8 mouse cellular contexts compared by ENCODE assay signal in genomic region chr5:101765390-101765901, GRCm38 (mm10). TPM values are rescaled to one million over a fixed set of nuclear protein-coding genes. Genes with fewer than 3 reads are reported as not detected.
A peak's percentile ranks its signal among the peaks of the same experiment; 100 is the strongest.
DNase-seq lines count a peak whose midpoint lies in the region; ATAC-seq and TF ChIP-seq lines count a peak whose summit lies in the region.

No protein-coding gene starts in this region.

- peak overlapping the region; percentile 26; the same call in 1 of the 2 replicates for H3K27ac ChIP-seq in bone marrow macrophage, adult 2 months (ENCODE audit: insufficient read depth, low read depth, low read length)
- H3K27ac ChIP-seq in forebrain, embryonic 16.5 days (ENCODE audit: low read length) = no peak overlapping the region
- no peak overlapping the region for H3K27ac ChIP-seq in hindbrain, embryonic 13.5 days
- H3K27ac ChIP-seq in limb, embryonic 15.5 days = peak overlapping the region; percentile 67
- H3K27ac ChIP-seq in midbrain, postnatal 0 days (ENCODE audit: low read depth, low read length) = no peak overlapping the region

- no peak for TF ChIP-seq CTCF in bone marrow macrophage, adult 2 months (IDR thresholded peaks at IDR 0.05; ENCODE audit: low read depth, low read length)
- TF ChIP-seq CTCF in midbrain, postnatal 0 days (IDR thresholded peaks at IDR 0.05) = no peak

- peak overlapping the region; percentile 91 for H3K4me2 ChIP-seq in forebrain, embryonic 16.5 days (ENCODE audit: low read length)
- peak overlapping the region; percentile 86 for H3K4me2 ChIP-seq in hindbrain, embryonic 13.5 days
- H3K4me2 ChIP-seq in limb, embryonic 15.5 days = peak overlapping the region; percentile 100
- peak overlapping the region; percentile 95 for H3K4me2 ChIP-seq in midbrain, postnatal 0 days (ENCODE audit: low read depth, low read length, poor library complexity, severe bottlenecking)

- no peak; the same call in 1 of the 2 replicates for ATAC-seq in forebrain, embryonic 16.5 days
- ATAC-seq in hindbrain, embryonic 13.5 days (ENCODE audit: low FRiP score) = peak; percentile 74; the same call in 1 of the 2 replicates
- ATAC-seq in limb, embryonic 15.5 days (ENCODE audit: insufficient number of reproducible peaks, low FRiP score, low TSS enrichment, low read depth) = no peak
- ATAC-seq in midbrain, postnatal 0 days (ENCODE audit: low FRiP score) = peak; percentile 12; the same call in 1 of the 2 replicates

- peaks cover 36% of the 10 kb centered on the region for H3K27me3 ChIP-seq in forebrain, embryonic 16.5 days (replicated peaks; ENCODE audit: control insufficient read depth, insufficient read depth, low read length)
- H3K27me3 ChIP-seq in hindbrain, embryonic 13.5 days = peaks cover 86% of the 10 kb centered on the region
- H3K27me3 ChIP-seq in limb, embryonic 15.5 days = peaks cover 61% of the 10 kb centered on the region
- peaks cover 33% of the 10 kb centered on the region for H3K27me3 ChIP-seq in midbrain, postnatal 0 days (ENCODE audit: insufficient read depth, low read length)

- peaks cover 16% of the 10 kb centered on the region for H3K4me1 ChIP-seq in bone marrow macrophage, adult 2 months (ENCODE audit: control insufficient read depth, insufficient read depth, low read length)
- H3K4me1 ChIP-seq in forebrain, embryonic 16.5 days (replicated peaks; ENCODE audit: control insufficient read depth, insufficient read depth, low read length) = peaks cover 5% of the 10 kb centered on the region
- H3K4me1 ChIP-seq in hindbrain, embryonic 13.5 days (replicated peaks) = peaks cover 7% of the 10 kb centered on the region
- H3K4me1 ChIP-seq in limb, embryonic 15.5 days = peaks cover 19% of the 10 kb centered on the region
- H3K4me1 ChIP-seq in midbrain, postnatal 0 days (ENCODE audit: insufficient read depth, low read length) = 0 out of 2 replicates have a peak, but pooled peaks cover 2% of the 10 kb centered on the region

- no peaks in the 10 kb centered on the region for H3K36me3 ChIP-seq in forebrain, embryonic 16.5 days (ENCODE audit: control insufficient read depth, insufficient read depth)
- H3K36me3 ChIP-seq in hindbrain, embryonic 13.5 days = no peaks in the 10 kb centered on the region
- no peaks in the 10 kb centered on the region for H3K36me3 ChIP-seq in limb, embryonic 15.5 days
- H3K36me3 ChIP-seq in midbrain, postnatal 0 days (ENCODE audit: insufficient read depth, low read length) = no peaks in the 10 kb centered on the region

- H3K4me3 ChIP-seq in bone marrow macrophage, adult 2 months (ENCODE audit: insufficient read depth, low read length) = peak overlapping the region; percentile 92
- H3K4me3 ChIP-seq in forebrain, embryonic 16.5 days (replicated peaks; ENCODE audit: low read length) = peak overlapping the region; percentile 77
- H3K4me3 ChIP-seq in hindbrain, embryonic 13.5 days = peak overlapping the region; percentile 68
- H3K4me3 ChIP-seq in limb, embryonic 15.5 days = peak overlapping the region; percentile 73
- peak overlapping the region; percentile 74 for H3K4me3 ChIP-seq in midbrain, postnatal 0 days (ENCODE audit: low read depth, low read length)

- no peaks in the 10 kb centered on the region for H3K9me3 ChIP-seq in forebrain, embryonic 16.5 days (ENCODE audit: control insufficient read depth, low read length)
- H3K9me3 ChIP-seq in hindbrain, embryonic 13.5 days = no peaks in the 10 kb centered on the region
- H3K9me3 ChIP-seq in limb, embryonic 15.5 days = no peaks in the 10 kb centered on the region
- no peaks in the 10 kb centered on the region for H3K9me3 ChIP-seq in midbrain, postnatal 0 days (ENCODE audit: low read length)

- DNase-seq in cerebellum, adult 11-12 months = peak; percentile 66
- no peak for DNase-seq in cerebellum, adult 11 months
- DNase-seq in midbrain, postnatal 0 days (ENCODE audit: low spot score) = no peak
- DNase-seq in layer of hippocampus, postnatal 25 days (ENCODE audit: extremely low spot score in 1 of 2, low spot score in 1 of 2) = no peak

- WGBS in forebrain, embryonic 16.5 days = under 1% methylated on average over 39 of the region's 45 CpGs
- under 1% methylated on average over 32 of the region's 45 CpGs for WGBS in hindbrain, embryonic 13.5 days
- WGBS in limb, embryonic 15.5 days = 1% methylated on average over 40 of the region's 45 CpGs
- 1% methylated on average over 28 of the region's 45 CpGs for WGBS in midbrain, postnatal 0 days

- no peak for TF ChIP-seq POLR2A in bone marrow macrophage, adult 2 months (IDR thresholded peaks at IDR 0.05; ENCODE audit: borderline replicate concordance, low read depth, low read length)

- peak overlapping the region; percentile 73 for H3K9ac ChIP-seq in forebrain, embryonic 16.5 days (replicated peaks; ENCODE audit: low read depth, low read length)
- H3K9ac ChIP-seq in hindbrain, embryonic 13.5 days = peak overlapping the region; percentile 71
- H3K9ac ChIP-seq in limb, embryonic 15.5 days = peak overlapping the region; percentile 45
- peak overlapping the region; percentile 65 for H3K9ac ChIP-seq in midbrain, postnatal 0 days (replicated peaks; ENCODE audit: low read length, poor library complexity, severe bottlenecking)

RNA-seq across cellular contexts. Expression of gene Cds1, which starts 0.5 kb away (rescaled TPM):
- 13.6 and 14.4 TPM in 2 replicates for polyA plus RNA-seq in bone marrow macrophage, adult 2 months (2012; ENCODE audit: insufficient read depth, insufficient read length, missing spikeins)
- polyA plus RNA-seq in forebrain, embryonic 16.5 days (2015; fragmentation: Nextera tagmentation; extraction: Ambion mirVana) = 4.2 and 4.5 TPM in 2 replicates
- 3.6 and 4.0 TPM in 2 replicates for polyA plus RNA-seq in hindbrain, embryonic 13.5 days (2015; fragmentation: Nextera tagmentation; extraction: Ambion mirVana)
- 11.4 and 14.5 TPM in 2 replicates for polyA plus RNA-seq in limb, embryonic 15.5 days (2015; fragmentation: Nextera tagmentation; extraction: Ambion mirVana)
- total RNA-seq in midbrain, postnatal 0 days (2014; rRNA removed) = 16.2 and 16.9 TPM in 2 replicates
- polyA plus RNA-seq in midbrain, postnatal 0 days (2015; fragmentation: Nextera tagmentation; extraction: Ambion mirVana) = 8.7 and 9.2 TPM in 2 replicates
- total RNA-seq in layer of hippocampus, postnatal 25 days (2021) = 10 to 100 TPM; 63.2 to 67.9 TPM

Comparison
In these comparisons a context has a peak if more than half of its experiments do, and no peak if none do; other contexts are left out.
1. H3K27ac ChIP-seq: peak in bone marrow macrophage, adult 2 months (single experiment) and limb, embryonic 15.5 days (single experiment); none in forebrain, embryonic 16.5 days (single experiment), hindbrain, embryonic 13.5 days (single experiment) and midbrain, postnatal 0 days (single experiment).
2. ATAC-seq: peak in hindbrain, embryonic 13.5 days (single experiment) and midbrain, postnatal 0 days (single experiment); none in forebrain, embryonic 16.5 days (single experiment) and limb, embryonic 15.5 days (single experiment).
3. Peak in every context shown above with its lines, with median percentiles within 50 percentile points of each other: H3K4me3 ChIP-seq, H3K4me2 ChIP-seq and H3K9ac ChIP-seq.